Mouse (Mus musculus): ENCODE data around the gene Nav2. TPM values are rescaled to one million over a fixed set of nuclear protein-coding genes. Genes with fewer than 3 reads are reported as not detected.

Gene Nav2
- polyA plus RNA-seq, 1 experiment from 2014 or later, result 10.1 TPM

DNA sequence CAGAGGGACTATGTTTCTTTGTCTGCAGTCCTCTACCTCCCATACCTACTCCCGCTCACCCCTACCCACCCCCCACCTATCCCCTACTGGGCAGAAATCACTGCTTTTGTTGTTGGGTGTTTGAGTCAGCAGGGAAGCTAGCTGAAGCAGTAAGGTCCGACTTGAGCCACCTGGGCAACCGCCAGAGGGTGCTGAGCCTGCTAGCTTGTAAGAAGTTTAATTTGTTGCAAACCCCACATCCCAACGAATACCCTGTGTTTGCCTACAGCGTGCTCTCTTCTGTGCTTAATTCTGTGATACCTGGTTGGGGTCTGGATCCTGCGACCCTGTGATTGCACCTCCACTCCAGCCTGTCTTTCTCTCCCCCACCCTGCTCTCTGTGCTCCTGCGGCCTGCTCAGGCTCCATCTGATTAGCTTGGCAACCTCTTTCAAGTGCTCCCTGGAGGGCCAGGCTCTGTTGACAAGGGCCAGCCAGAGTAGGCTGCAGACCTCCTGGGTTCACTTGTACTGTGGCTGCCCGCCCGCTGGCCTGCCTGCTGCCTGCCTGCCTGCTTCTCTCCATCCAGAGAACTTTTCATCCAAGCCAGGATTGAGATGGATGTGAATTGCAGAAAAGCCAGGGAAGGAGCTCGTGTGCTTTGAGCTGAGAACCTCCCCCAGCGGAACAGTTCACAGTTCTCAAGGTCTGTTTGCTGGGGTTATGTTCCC is 575.7 kb downstream of the Nav2 start:
- peak; percentile 66 for TF ChIP-seq CTCF (IDR thresholded peaks at IDR 0.05; ENCODE audit: low read depth)
- H3K27ac ChIP-seq, result peak overlapping the region; percentile 54; the same call in 1 of the 2 replicates
- no peaks in the 10 kb centered on the region for H3K27me3 ChIP-seq (ENCODE audit: insufficient read depth, low read length)
- no peak overlapping the region for H3K9ac ChIP-seq (ENCODE audit: low read depth, low read length)
- WGBS, result 24% methylated on average over 11 of the region's 11 CpGs
- ATAC-seq (replicated peaks; ENCODE audit: low FRiP score, low read depth), result no peak
- no peak overlapping the region for H3K4me3 ChIP-seq (replicated peaks; ENCODE audit: low read depth, low read length)
- peaks cover 17% of the 10 kb centered on the region for H3K4me1 ChIP-seq (replicated peaks; ENCODE audit: insufficient read depth, low read length)
- peak; percentile 65 for DNase-seq (ENCODE audit: low spot score)
- no peak overlapping the region for H3K4me2 ChIP-seq (ENCODE audit: low read length)
- H3K9me3 ChIP-seq (replicated peaks; ENCODE audit: low read length), result no peaks in the 10 kb centered on the region
- H3K36me3 ChIP-seq (ENCODE audit: insufficient read depth, low read length), result no peaks in the 10 kb centered on the region

- H3K36me3 ChIP-seq (ENCODE audit: insufficient read depth, low read length), result no peaks in the 10 kb centered on the region
- 33% methylated on average over 9 of the region's 9 CpGs for WGBS
- no peaks in the 10 kb centered on the region for H3K27me3 ChIP-seq (ENCODE audit: insufficient read depth, low read length)
- DNase-seq (ENCODE audit: low spot score) (peak; percentile 51), ATAC-seq (replicated peaks; ENCODE audit: low FRiP score, low read depth) (no peak)
- no peak overlapping the region for H3K4me2 ChIP-seq (ENCODE audit: low read length)
- H3K4me3 ChIP-seq (replicated peaks; ENCODE audit: low read depth, low read length), result no peak overlapping the region
- no peak for TF ChIP-seq CTCF (IDR thresholded peaks at IDR 0.05; ENCODE audit: low read depth)
- H3K9me3 ChIP-seq (replicated peaks; ENCODE audit: low read length), result no peaks in the 10 kb centered on the region
- H3K27ac ChIP-seq, result no peak overlapping the region
- H3K9ac ChIP-seq (ENCODE audit: low read depth, low read length), result no peak overlapping the region
- peaks cover 17% of the 10 kb centered on the region for H3K4me1 ChIP-seq (replicated peaks; ENCODE audit: insufficient read depth, low read length)
Measured at GRCm38 (mm10) chr7:49485292-49485847, 576.9 kb downstream of the Nav2 start.

GRCm38 (mm10) chr7:49487347-49487746 is 578.8 kb downstream of the Nav2 start:
- H3K9ac ChIP-seq (ENCODE audit: low read depth, low read length), result no peak overlapping the region
- H3K9me3 ChIP-seq (replicated peaks; ENCODE audit: low read length), result no peaks in the 10 kb centered on the region
- no peaks in the 10 kb centered on the region for H3K27me3 ChIP-seq (ENCODE audit: insufficient read depth, low read length)
- no peak for DNase-seq (ENCODE audit: low spot score)
- 53% methylated on average over 2 of the region's 2 CpGs for WGBS
- H3K36me3 ChIP-seq (ENCODE audit: insufficient read depth, low read length), result no peaks in the 10 kb centered on the region
- H3K4me3 ChIP-seq (replicated peaks; ENCODE audit: low read depth, low read length), result no peak overlapping the region
- TF ChIP-seq CTCF (IDR thresholded peaks at IDR 0.05; ENCODE audit: low read depth), result no peak
- peaks cover 17% of the 10 kb centered on the region for H3K4me1 ChIP-seq (replicated peaks; ENCODE audit: insufficient read depth, low read length)
- no peak overlapping the region for H3K4me2 ChIP-seq (ENCODE audit: low read length)
- H3K27ac ChIP-seq, result no peak overlapping the region
- no peak for ATAC-seq (replicated peaks; ENCODE audit: low FRiP score, low read depth)

- no peaks in the 10 kb centered on the region for H3K36me3 ChIP-seq (ENCODE audit: insufficient read depth, low read length)
- no peaks in the 10 kb centered on the region for H3K9me3 ChIP-seq (replicated peaks; ENCODE audit: low read length)
- ATAC-seq (replicated peaks; ENCODE audit: low FRiP score, low read depth) (0 out of 2 replicates have a peak, but pooled peaks have one; percentile 29), DNase-seq (ENCODE audit: low spot score) (peak; percentile 90)
- peaks cover 17% of the 10 kb centered on the region for H3K4me1 ChIP-seq (replicated peaks; ENCODE audit: insufficient read depth, low read length)
- H3K9ac ChIP-seq (ENCODE audit: low read depth, low read length), result no peak overlapping the region
- no peak overlapping the region for H3K4me3 ChIP-seq (replicated peaks; ENCODE audit: low read depth, low read length)
- H3K27ac ChIP-seq, result peak overlapping the region; percentile 58
- H3K4me2 ChIP-seq (ENCODE audit: low read length), result no peak overlapping the region
- TF ChIP-seq CTCF (IDR thresholded peaks at IDR 0.05; ENCODE audit: low read depth), result no peak
- no peaks in the 10 kb centered on the region for H3K27me3 ChIP-seq (ENCODE audit: insufficient read depth, low read length)
- WGBS, result 16% methylated on average over 4 of the region's 4 CpGs
Measured at GRCm38 (mm10) chr7:49488493-49489087, 580.1 kb downstream of the Nav2 start.

GRCm38 (mm10) chr7:49490814-49491213 is 582.3 kb downstream of the Nav2 start:
- Histone ChIP-seq H3K9me3 (replicated peaks; ENCODE audit: low read length) (no peaks in the 10 kb centered on the region), H3K4me1 (replicated peaks; ENCODE audit: insufficient read depth, low read length) (peaks cover under 1% of the 10 kb centered on the region; the same call in 1 of the 2 replicates), H3K4me3 (replicated peaks; ENCODE audit: low read depth, low read length) (no peak overlapping the region), H3K9ac (ENCODE audit: low read depth, low read length) (no peak overlapping the region), H3K4me2 (ENCODE audit: low read length) (no peak overlapping the region), H3K27me3 (ENCODE audit: insufficient read depth, low read length) (no peaks in the 10 kb centered on the region), H3K27ac (no peak overlapping the region), H3K36me3 (ENCODE audit: insufficient read depth, low read length) (no peaks in the 10 kb centered on the region)
- ATAC-seq (replicated peaks; ENCODE audit: low FRiP score, low read depth) (no peak), DNase-seq (ENCODE audit: low spot score) (no peak)
- no peak for TF ChIP-seq CTCF (IDR thresholded peaks at IDR 0.05; ENCODE audit: low read depth)
- WGBS, result 67% methylated on average over 10 of the region's 10 CpGs

- no peaks in the 10 kb centered on the region for H3K27me3 ChIP-seq (ENCODE audit: insufficient read depth, low read length)
- no peaks in the 10 kb centered on the region for H3K9me3 ChIP-seq (replicated peaks; ENCODE audit: low read length)
- H3K27ac ChIP-seq, result no peak overlapping the region
- 0 out of 2 replicates have a peak, but pooled peaks have one; percentile 52 for ATAC-seq (replicated peaks; ENCODE audit: low FRiP score, low read depth)
- H3K36me3 ChIP-seq (ENCODE audit: insufficient read depth, low read length), result no peaks in the 10 kb centered on the region
- DNase-seq (ENCODE audit: low spot score), result no peak
- H3K4me1 ChIP-seq (replicated peaks; ENCODE audit: insufficient read depth, low read length), result peaks cover 11% of the 10 kb centered on the region; the same call in 1 of the 2 replicates
- TF ChIP-seq CTCF (IDR thresholded peaks at IDR 0.05; ENCODE audit: low read depth), result no peak
- H3K9ac ChIP-seq (ENCODE audit: low read depth, low read length), result no peak overlapping the region
- H3K4me3 ChIP-seq (replicated peaks; ENCODE audit: low read depth, low read length), result no peak overlapping the region
- H3K4me2 ChIP-seq (ENCODE audit: low read length), result no peak overlapping the region
Measured at GRCm38 (mm10) chr7:49492622-49493021, 584.1 kb downstream of the Nav2 start.
